Mouse (Mus musculus) kidney, postnatal 0 days (tissue): ENCODE results near the gene Actg2. TPM values are rescaled to one million over a fixed set of nuclear protein-coding genes. Genes with fewer than 3 reads are reported as not detected.

Experiments
- ATAC-seq: fragments of 200-750 bp; cut with Nextera tagmentation; replicated peaks from 2 replicates; pipeline ENCODE4 v1.8.0; 2017; ENCODE audit warnings: low read depth, moderate number of reproducible peaks, moderate TSS enrichment, moderate library complexity; ENCODE audit not compliant: low FRiP score
- DNase-seq: peaks from one replicate; pipeline ENCODE4 v3.0.0-alpha.2; 2016; ENCODE audit warnings: low spot score
- H3K27ac ChIP-seq: fragments of 300-500 bp; sonication (generic); 2 replicates; pipeline ENCODE4 v1.5.1; 2014; ENCODE audit warnings: mild to moderate bottlenecking
- H3K27me3 ChIP-seq: fragments of 300-500 bp; sonication (generic); 2 replicates; pipeline ENCODE4 v1.6.1; 2014; ENCODE audit warnings: low read length, mixed read lengths; ENCODE audit not compliant: insufficient read depth
- H3K36me3 ChIP-seq: fragments of 300-500 bp; sonication (generic); 2 replicates; pipeline ENCODE4 v1.6.1; 2014; ENCODE audit warnings: low read length, mixed read lengths; ENCODE audit not compliant: insufficient read depth
- H3K4me1 ChIP-seq: fragments of 300-500 bp; sonication (generic); replicated peaks from 2 replicates; pipeline ENCODE4 v1.6.1; 2014; ENCODE audit warnings: antibody characterized with exemption, low read length, mixed read lengths; ENCODE audit not compliant: insufficient read depth
- H3K4me2 ChIP-seq: fragments of 300-500 bp; sonication (generic); 2 replicates; pipeline ENCODE4 v1.6.1; 2014; ENCODE audit warnings: mild to moderate bottlenecking, low read length, moderate library complexity, mixed read lengths
- H3K4me3 ChIP-seq: fragments of 300-500 bp; sonication (generic); replicated peaks from 2 replicates; pipeline ENCODE4 v1.5.1; 2014; ENCODE audit warnings: low read depth, low read length
- H3K9ac ChIP-seq: fragments of 300-500 bp; sonication (generic); 2 replicates; pipeline ENCODE4 v1.6.1; 2014; ENCODE audit warnings: low read depth, low read length
- H3K9me3 ChIP-seq: fragments of 300-500 bp; sonication (generic); replicated peaks from 2 replicates; pipeline ENCODE4 v1.6.1; 2016; ENCODE audit warnings: low read length, inconsistent platforms, mixed read lengths
- CTCF ChIP-seq: IDR thresholded peaks from 2 replicates; pipeline ENCODE4 v1.5.1; 2016; ENCODE audit warnings: antibody characterized with exemption, low read depth, mild to moderate bottlenecking, moderate library complexity
- WGBS: fragments of 180-500 bp; shearing (Covaris S2); extraction: QIAGEN DNeasy Blood & Tissue Kit; methylation state at CpG from one replicate; pipeline ENCODE4 v1.1.7; 2014; 5-methylcytosine and 5-hydroxymethylcytosine counted together
- polyA plus RNA-seq: library from polyadenylated mRNA; unstranded; fragments of >200 nt; fragmentation: Nextera tagmentation; extraction: Ambion mirVana; gene quantifications from 2 replicates; pipeline ENCODE4 v1.2.1, GENCODE M21; 2015

Actg2 gene
- polyA plus RNA-seq, 1 experiment from 2014 or later: 28.8 TPM

GRCm38 (mm10) chr6:83518637-83519036 lies 17.4 kb downstream of the Actg2 start:
- Histone ChIP-seq H3K4me2 (no peak overlapping the region), H3K27me3 (no peaks in the 10 kb centered on the region), H3K27ac (no peak overlapping the region), H3K9me3 (no peaks in the 10 kb centered on the region), H3K36me3 (no peaks in the 10 kb centered on the region), H3K4me1 (no peaks in the 10 kb centered on the region), H3K4me3 (no peak overlapping the region), H3K9ac (no peak overlapping the region)
- ATAC-seq: no peak
- DNase-seq: no peak
- 82% methylated on average over 3 of the region's 3 CpGs for WGBS
- no peak for TF ChIP-seq CTCF

GRCm38 (mm10) chr6:83515172-83515571 lies 20.9 kb downstream of the Actg2 start:
- H3K4me1 ChIP-seq: no peaks in the 10 kb centered on the region
- H3K27ac ChIP-seq: no peak overlapping the region
- TF ChIP-seq CTCF: no peak
- no peaks in the 10 kb centered on the region for H3K36me3 ChIP-seq
- no peak overlapping the region for H3K9ac ChIP-seq
- ATAC-seq (no peak), DNase-seq (no peak)
- H3K4me3 ChIP-seq: no peak overlapping the region
- no peak overlapping the region for H3K4me2 ChIP-seq
- no peaks in the 10 kb centered on the region for H3K27me3 ChIP-seq
- 65% methylated on average over 3 of the region's 3 CpGs for WGBS
- no peaks in the 10 kb centered on the region for H3K9me3 ChIP-seq

GRCm38 (mm10) chr6:83512495-83512894 lies 23.6 kb downstream of the Actg2 start:
- peak; percentile 71 for DNase-seq
- H3K9ac ChIP-seq: no peak overlapping the region
- ATAC-seq: peak; percentile 33; the same call in 1 of the 2 replicates
- H3K4me2 ChIP-seq: no peak overlapping the region
- no peak overlapping the region for H3K4me3 ChIP-seq
- peak; percentile 80 for TF ChIP-seq CTCF
- no peaks in the 10 kb centered on the region for H3K4me1 ChIP-seq
- no peaks in the 10 kb centered on the region for H3K9me3 ChIP-seq
- no peaks in the 10 kb centered on the region for H3K27me3 ChIP-seq
- H3K36me3 ChIP-seq: no peaks in the 10 kb centered on the region
- 26% methylated on average over 1 of the region's 1 CpGs for WGBS
- no peak overlapping the region for H3K27ac ChIP-seq

GRCm38 (mm10) chr6:83510210-83510609 lies 25.9 kb downstream of the Actg2 start:
- Histone ChIP-seq H3K4me2 (no peak overlapping the region), H3K4me1 (peaks cover 8% of the 10 kb centered on the region; the same call in 1 of the 2 replicates), H3K36me3 (no peaks in the 10 kb centered on the region), H3K4me3 (no peak overlapping the region), H3K27ac (no peak overlapping the region), H3K27me3 (no peaks in the 10 kb centered on the region), H3K9me3 (no peaks in the 10 kb centered on the region), H3K9ac (no peak overlapping the region)
- peak; percentile 8 for DNase-seq
- ATAC-seq: no peak
- WGBS: 49% methylated on average over 2 of the region's 2 CpGs
- TF ChIP-seq CTCF: peak; percentile 61

GRCm38 (mm10) chr6:83509442-83509841 lies 26.6 kb downstream of the Actg2 start:
- ATAC-seq (no peak), DNase-seq (peak; percentile 22)
- Histone ChIP-seq H3K4me1 (peaks cover 8% of the 10 kb centered on the region; the same call in 1 of the 2 replicates), H3K4me3 (no peak overlapping the region), H3K9me3 (no peaks in the 10 kb centered on the region), H3K27ac (no peak overlapping the region), H3K27me3 (no peaks in the 10 kb centered on the region), H3K36me3 (no peaks in the 10 kb centered on the region), H3K4me2 (no peak overlapping the region), H3K9ac (no peak overlapping the region)
- 30% methylated on average over 8 of the region's 8 CpGs for WGBS
- peak; percentile 62 for TF ChIP-seq CTCF

GRCm38 (mm10) chr6:83507168-83507546 lies 28.9 kb downstream of the Actg2 start:
- Histone ChIP-seq H3K4me3 (peak overlapping the region; percentile 49), H3K27me3 (no peaks in the 10 kb centered on the region), H3K9ac (peak overlapping the region; percentile 74), H3K9me3 (no peaks in the 10 kb centered on the region), H3K36me3 (no peaks in the 10 kb centered on the region), H3K4me1 (peaks cover 8% of the 10 kb centered on the region; the same call in 1 of the 2 replicates), H3K27ac (peak overlapping the region; percentile 90; the same call in 1 of the 2 replicates), H3K4me2 (peak overlapping the region; percentile 83)
- 27% methylated on average over 6 of the region's 6 CpGs for WGBS
- no peak for TF ChIP-seq CTCF
- peak; percentile 17; the same call in 1 of the 2 replicates for ATAC-seq
- no peak for DNase-seq
